Mouse (Mus musculus) layer of hippocampus, adult 9-11 months (tissue): Measurements from ENCODE around the gene Pgpep1l.
"Not testable (repeated sequence)": the region's sequence is repeated elsewhere in the genome, so short reads cannot be mapped to it uniquely, and the experiment has no call there.

ENCODE experiments used
- DNase-seq: peaks from one replicate; pipeline ENCODE4 v3.0.0; 2022

Pgpep1l gene

DNA sequence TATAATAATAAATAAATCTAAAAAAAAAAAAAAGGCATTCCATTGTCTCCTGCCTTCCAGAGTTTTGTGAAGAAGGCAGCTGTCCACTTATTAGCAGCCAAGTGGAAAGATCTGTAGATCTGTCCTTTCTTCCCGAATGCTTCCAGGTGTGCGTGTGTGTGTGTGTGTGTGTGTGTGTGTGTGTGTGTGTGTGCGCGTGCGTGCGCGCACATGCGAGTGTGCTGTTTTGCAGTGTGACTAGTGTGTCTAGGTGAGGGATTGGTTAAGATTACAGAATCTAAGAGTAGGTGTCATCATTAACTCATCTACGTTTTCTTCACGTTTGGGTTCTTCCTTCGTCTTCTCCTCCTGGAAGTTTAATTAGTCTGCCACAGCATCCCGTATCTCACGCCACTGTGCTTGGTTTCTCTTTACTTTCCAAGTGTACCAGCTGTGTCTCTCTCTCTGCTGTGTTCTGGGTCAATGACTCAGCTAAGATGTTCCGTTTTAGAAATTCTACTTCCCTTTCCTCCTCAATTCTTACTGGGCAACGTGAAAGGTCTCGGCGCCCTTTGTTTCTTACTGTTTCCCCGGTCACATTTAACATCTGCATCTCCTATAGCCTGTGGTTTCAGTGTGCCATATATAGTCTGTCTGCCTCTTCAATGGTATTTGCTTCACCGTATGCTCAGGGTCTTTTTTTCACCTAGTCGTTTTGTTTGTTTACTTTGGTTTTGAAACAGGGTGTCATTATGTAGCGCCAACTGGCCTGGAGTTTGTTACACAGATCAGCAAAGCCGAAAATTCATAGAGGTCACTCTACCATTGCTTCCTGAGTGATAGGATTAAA lies 18.5 kb upstream of the Pgpep1l start:
- DNase-seq = no peak

DNA sequence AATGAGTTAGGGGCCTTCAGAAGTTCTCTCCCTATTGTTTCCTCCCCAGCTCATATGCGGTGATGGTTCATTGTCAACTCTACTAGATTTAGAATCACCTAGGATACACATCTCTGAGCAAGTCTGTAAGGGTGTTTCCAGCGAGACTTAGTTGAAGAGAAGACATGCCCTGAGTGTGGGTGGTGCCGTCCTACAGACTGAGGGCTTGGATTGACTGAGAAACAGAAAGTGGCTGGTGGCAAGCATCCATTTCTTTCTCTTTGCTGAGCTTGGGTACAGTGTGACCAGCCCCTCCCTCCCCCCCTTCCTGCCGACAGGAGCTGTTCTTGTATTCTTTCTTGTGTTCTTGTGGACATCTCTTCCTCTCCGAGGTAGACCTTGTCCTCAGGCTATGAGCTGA lies 17.3 kb upstream of the Pgpep1l start:
- no peak for DNase-seq

DNA sequence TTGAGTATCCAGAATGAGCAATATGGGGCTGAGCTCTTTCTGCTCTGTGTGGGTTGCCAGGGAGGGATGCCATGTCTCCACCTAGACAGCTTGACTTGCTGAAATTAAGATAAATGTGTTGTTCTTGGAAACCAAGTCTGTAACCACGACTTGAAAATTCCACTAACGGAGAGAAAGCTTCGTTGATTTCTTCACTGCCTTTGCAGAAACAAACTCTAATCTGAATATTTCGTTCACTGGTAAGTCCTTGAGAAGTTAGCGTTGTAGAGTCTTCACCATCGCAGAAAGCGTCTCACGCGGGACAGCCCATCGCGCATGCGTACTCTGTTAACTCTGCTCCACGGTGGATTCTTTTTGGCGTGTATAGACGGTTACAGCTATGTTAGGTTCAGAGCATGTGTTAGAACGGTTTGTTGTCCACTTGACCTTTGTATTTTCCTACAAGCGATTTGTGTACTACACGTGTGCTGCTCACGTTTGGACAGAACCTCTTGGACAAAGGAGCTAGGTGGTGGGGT lies 16.4 kb upstream of the Pgpep1l start:
- no peak for DNase-seq

DNA sequence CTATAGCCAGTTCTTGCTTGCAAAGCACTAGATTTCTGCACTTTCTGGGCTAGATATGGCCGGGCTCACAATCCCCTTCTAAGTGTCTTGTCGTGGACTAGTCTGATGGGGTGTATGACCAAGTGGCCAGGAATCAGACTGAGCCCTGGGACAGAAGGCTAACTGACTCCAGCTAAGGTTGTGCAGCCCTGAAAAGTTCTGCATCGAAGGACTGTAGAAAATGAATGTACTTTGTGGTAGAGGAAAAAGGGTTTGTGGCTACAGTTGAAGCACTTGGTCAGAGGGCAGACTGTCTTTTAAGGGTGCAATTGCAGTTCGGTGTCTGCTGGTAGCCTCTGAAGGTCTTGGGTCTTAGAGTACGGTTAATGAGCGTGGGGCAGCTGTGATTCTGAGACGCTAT lies 15.4 kb upstream of the Pgpep1l start:
- no peak for DNase-seq

DNA sequence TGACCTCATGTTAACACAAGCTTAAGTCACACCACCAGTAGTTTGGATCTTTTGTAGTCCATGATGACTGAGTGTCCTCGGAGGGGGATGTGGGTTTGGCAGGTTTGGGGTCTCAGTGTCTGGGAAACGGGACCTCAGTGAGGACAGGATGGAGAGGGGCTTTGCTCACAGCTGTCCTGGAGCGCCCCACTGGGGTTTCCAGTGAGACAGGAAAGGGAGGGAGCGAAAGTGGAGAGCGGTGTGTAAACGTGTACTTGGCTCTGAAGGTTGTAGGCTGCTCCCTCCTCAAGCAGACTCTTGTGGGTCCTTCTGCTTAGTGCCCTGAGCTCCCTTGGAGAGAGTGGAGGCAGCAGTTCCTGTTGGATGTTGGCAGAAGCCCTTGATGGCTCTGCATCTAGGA lies 14.9 kb upstream of the Pgpep1l start:
- DNase-seq = no peak

DNA sequence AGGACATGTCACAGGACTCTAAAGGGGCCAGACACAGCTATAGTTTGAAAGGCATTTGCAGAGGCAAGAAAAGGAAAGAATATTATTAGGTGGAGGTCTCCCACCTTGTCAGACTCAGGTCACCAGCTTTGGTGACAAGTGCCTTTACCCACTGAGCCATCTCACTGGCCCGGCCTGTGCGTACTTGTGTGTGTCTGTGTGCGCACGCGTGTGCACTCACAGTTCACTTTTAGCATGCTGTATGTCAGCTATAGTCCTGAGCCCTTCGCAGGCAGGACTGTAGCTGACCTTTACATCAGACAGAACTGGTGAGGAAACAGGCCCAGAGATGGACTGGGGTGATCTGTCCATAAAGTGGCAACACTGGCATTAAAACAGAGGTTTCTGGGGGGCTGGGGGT lies 14.4 kb upstream of the Pgpep1l start:
- DNase-seq = no peak

DNA sequence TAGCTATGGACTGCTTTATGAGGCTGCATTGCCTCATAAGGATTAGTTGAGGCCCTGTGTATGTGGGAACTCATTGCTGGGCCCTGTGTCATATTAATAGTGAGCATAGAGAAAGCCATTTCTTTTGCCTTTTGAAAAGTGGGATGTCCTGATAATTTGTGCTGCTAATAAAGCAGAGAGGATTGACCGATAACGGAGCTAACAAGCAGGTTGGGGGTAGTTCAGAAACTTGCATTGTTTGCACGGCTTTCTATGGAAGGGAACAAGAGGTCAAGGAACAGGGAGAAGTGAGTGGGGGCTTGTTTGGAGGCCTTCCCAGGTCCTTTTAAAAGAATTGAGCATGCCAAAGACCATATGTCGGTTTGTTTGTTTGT lies 13.9 kb upstream of the Pgpep1l start:
- no peak for DNase-seq

- no peak for DNase-seq
Measured at GRCm38 (mm10) chr7:68277054-68277896, 13.2 kb upstream of the Pgpep1l start.

- no peak for DNase-seq
Measured at GRCm38 (mm10) chr7:68275838-68276731, 12.1 kb upstream of the Pgpep1l start.

GRCm38 (mm10) chr7:68275445-68275837 lies 11.4 kb upstream of the Pgpep1l start:
- DNase-seq = not testable (repeated sequence)

- DNase-seq = no peak
Measured at GRCm38 (mm10) chr7:68274951-68275350, 10.9 kb upstream of the Pgpep1l start.

DNA sequence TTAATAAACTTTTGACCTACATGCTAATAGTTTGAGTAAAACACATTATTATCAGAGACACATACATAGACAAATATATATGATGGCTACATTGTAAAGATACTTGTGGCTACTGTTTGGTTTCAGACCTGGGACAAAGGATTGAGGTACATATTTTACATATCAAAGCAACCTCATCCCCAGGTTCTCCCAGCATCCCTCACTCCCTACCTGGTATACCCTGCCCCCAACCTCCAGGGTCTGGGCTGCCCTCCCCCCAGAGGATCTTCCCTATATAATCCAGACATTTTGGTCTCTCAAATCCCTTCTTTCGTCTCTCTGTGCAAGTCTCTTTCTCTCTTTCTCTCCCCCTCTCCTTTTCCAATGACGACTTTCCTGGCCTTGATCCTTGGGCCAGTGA lies 10.2 kb upstream of the Pgpep1l start:
- no peak for DNase-seq

GRCm38 (mm10) chr7:68273515-68273914 lies 9.5 kb upstream of the Pgpep1l start, which contains the start of gene Fam169b:
Gene Fam169b, plus strand, starts transcription at chr7:68273839.
- DNase-seq = no peak

DNA sequence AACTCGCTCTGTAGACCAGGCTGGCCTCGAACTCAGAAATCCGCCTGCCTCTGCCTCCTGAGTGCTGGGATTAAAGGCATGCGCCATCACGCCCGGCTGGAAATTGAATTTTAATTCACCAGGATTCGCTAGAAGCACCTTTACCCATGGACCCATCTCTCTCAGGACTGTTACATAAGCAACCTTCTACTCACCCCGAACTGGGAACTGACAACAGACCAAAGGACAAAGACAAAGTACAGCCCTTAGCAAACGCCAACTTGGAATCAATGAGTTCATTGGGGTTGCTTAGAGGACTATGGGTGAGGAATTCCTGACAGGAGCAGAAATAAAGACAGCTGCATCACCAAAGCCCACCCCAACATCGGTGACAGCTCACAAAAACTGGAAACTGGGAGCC lies 8.6 kb upstream of the Pgpep1l start:
- no peak for DNase-seq

DNA sequence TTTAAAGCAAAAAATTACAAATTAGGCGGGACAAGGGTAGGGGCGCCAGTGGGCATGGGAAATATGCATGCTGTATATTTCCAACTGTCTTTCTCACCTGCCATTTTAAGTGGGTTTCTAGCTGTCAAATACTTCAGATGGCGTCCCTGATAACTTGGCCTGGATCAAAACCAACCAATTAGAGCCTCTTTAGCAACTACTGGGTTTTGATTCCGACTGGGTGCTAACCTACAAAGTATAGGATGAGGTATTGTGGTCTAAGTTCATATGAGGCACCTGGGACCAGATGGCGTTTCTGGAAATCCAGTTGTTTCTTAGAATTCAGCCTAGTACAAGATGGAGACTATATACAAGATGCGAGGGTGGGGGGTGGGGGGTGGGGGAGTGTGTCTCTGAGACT lies 7.8 kb upstream of the Pgpep1l start:
- no peak for DNase-seq

DNA sequence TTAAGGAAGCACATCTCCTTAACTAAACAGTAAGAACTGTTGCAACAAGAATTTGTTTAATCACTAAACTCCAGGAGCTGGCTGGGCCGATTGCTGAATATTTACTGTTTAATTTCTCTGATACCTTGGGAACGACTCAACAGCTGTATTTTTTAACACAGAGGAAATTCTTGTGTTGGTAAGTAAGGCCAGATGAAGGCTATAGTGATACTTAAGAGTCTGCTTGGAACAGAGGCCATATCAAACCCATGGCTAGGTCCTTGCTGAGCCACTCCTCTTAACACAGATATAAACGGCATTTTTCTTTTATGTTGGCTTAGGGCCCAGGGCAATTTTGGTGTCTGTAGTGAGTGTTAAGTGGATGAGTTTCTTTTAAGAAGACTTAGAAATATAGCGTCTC lies 6.5 kb upstream of the Pgpep1l start:
- DNase-seq = no peak

- no peak for DNase-seq
Measured at GRCm38 (mm10) chr7:68266691-68267090, 2.7 kb upstream of the Pgpep1l start.

- no peak for DNase-seq
Measured at GRCm38 (mm10) chr7:68265391-68265790, 1.4 kb upstream of the Pgpep1l start.

DNA sequence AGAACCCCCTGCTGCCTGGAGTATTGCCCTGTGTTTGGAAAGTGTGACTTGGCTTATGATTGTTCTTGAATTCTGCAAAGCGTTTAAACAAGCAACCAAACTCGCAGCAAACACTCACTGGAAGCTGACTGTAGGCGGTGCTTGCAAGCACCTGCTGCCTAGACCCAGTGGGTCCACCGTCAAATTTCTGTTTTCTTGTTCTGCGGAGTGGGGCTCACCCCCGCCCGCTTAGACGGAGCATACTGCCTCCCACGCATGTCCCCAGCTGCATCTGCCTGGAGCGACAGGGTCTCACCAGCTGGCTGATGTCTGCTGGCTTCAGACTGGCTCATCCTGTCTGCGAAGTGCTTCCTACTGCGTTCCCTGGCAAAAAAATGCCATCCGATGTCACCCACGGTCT lies 498 bp upstream of the Pgpep1l start:
- DNase-seq = peak; percentile 93

DNA sequence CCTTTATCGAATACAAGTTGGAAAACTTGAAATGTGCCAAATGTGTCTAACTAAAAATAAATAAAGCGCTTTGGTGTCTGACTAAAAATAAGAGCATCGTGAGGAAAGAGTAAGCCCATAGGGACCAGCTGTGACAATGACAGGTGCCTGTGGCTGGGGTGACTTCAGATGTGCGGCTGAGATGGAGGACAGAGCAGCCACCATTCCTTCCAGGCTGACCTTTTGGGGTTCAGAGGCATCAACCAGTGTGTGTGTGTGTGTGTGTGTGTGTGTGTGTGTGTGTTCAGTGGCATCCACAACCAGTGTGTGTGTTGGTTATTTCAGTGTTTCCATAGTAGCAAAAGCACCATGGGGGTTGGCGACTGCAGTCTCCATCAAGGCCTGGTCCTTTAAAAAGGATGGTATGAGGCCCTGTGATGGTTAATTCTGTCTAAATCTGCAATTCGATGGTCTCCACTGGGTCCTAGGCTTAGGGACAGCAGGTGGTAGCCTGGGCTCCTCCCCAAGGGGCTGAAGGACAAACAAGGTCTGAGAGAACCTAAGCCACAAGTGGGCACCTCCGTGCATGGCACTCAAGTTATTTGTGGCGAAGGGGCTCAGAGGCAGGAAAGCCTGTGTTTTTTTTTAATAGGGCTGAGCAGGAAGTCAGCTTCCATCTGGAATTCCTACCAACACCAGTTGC lies 546 bp downstream of the Pgpep1l start:
- DNase-seq = peak; percentile 17

DNA sequence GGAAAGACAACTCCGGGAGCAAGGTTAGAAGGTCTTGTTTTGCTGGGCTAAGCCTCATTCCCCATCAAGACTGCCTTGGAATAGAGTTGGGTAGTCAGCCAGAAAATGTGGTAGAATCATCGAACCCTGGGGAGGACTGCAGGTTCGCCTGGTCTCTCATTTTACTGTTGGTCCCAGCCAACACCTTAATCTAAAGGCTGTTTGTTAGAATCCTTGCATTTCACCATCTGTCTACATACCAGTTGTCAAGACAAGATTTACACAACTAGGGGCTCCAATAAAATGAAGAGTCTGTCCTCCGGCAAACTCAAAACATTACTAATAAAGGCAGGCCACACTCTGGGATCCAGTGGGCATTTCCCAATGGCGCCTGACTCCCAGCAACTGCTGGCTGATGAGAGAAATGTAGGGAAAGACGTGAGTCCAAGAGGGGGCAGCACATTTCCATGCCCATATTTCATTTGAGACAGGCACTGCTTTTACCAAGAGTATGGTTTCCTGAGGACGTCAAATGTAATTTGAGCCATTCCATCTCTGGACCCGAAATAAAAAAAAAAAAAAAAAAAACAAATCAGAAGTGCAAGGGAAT lies 1.3 kb downstream of the Pgpep1l start:
- DNase-seq = no peak

GRCm38 (mm10) chr7:68259523-68260081 lies 4.4 kb downstream of the Pgpep1l start:
- no peak for DNase-seq
